Mouse (Mus musculus) embryo, embryonic 9.5 days (tissue): ENCODE results near the gene Snapin.
A peak's percentile ranks its signal among the peaks of the same experiment; 100 is the strongest.

Source experiments
- DNase-seq: peaks from one replicate; pipeline ENCODE4 v3.0.0-alpha.2; 2017; ENCODE audit errors: extremely low spot score

Snapin gene

DNA sequence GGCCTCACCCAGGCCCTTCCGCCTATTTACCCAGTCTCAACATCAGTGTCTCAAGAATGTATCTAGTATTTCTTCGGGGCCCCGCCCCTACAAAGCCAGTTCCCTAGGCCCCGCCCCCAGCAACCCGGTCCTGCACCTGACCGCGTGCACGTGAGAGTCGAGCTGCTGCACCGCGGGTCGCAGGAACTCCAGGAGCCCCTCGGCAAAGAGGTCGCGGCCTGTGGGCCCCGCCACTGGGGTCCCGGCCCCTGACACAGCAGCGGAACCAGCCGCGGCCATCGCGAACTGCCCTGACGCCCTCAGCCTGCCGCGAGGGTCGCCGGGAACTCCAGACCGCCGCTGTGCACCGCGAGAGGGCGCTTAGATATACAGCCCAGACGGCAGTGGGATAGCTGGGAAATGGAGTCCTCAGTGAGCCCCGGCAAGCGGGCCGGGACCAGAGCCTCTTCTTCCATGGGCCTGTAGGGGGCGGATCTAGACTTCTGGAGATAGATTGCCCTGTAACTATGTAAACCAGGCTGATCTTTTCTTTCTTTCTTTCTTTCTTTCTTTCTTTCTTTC is at the start of gene Snapin:
Snapin (minus strand) TSS at position 338 of the 561 bp plus-strand sequence.
- peak; percentile 97 for DNase-seq

DNA sequence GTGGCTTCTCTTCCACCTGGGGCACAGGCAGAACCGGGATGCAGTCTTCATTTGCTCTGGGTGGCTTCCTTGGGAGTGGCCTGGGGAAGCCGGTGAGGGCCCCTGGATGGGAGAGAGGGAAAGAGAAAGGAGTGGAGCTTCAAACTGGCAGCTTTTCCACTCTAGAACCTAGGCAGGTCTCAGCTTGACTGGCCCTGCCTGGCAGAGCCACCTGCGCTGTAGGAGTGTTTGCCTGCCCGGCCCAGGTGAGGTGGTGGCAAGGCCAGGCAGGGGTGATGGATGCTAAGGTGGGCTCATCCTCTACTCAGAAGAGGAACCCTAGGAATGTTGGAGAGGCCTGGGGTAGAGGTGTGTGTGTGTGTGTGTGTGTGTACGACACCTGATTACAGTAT is 47.1 kb upstream of the Snapin start:
- no peak for DNase-seq

DNA sequence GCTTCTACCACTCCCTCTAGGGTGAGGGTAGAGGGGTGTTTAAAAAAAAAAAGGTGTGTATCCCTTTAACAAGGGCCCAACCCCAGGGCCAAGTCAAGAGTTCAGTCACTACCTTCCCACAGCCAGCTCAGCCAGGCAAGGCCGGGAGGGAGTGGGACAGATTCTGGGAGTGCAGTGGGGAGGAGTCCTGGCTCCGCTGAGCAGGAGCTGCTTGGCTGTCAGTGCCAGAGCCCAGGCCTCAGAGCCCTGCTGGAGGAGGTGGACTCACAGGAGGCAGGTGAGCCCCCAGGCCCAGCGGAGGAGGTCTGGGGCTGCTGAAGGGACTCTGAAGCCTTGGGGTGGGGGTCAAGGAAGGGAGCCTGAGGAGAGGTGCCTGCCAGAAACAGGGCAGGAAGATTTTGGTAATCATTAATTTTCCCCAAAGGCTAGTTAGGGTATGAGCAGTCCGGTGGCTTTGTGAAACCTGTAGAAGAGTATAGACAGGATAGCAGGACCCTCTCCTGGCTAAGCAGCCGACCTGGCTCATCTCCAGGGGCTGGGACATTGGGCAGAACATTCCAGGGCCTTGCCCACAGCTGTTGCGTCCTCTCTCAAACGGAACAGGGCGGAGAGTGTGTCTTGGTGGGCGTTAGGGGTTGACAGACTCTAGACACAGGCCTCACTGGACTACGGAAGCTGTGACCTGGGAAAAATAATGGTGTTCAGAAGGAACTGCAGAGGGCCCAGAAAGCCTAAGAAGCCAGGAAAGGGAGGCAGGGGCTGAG is 46.5 kb upstream of the Snapin start, which contains the start of gene S100a16:
S100a16 (plus strand) TSS at position 114 of the 764 bp plus-strand sequence.
- no peak for DNase-seq

DNA sequence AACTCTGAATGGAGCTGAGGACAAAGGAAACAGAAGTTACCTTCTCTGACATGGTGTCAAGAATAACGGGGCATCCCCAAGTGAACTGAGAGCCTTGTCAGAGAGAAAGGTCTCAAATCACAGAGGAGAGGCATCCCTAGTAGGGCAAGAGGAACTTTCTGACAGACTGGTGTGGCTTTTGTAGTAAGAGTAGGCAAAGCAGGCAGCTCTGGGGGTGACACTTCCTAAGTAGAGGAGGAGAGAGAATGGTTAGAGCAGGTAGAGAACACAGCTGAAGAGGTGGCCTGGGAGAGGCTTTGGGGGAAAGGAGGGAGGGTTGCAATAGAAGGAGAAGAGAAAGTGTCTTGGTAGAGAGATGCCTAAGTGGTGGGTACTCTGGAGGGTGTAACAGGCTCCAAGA is 44.6 kb upstream of the Snapin start:
- DNase-seq, result no peak

DNA sequence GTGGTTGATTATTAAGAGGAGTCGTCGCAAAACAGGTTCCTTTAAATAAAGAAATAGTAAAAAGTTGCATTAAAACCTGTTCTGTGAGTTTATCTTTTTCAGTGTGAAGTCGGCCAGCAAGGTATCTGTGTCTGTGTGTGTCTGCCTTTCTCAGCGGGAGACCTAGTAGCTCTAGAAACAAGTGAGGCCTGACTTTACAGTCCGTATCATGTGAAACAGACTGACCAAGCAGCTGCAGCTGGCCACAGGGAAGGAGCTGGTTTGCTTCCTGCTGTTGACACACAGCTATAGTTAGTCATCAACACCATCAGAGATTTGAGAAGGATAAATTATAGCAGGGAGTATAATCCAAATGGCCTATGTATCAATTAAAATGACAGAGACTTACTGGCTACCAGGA is 40.9 kb upstream of the Snapin start:
- no peak for DNase-seq

DNA sequence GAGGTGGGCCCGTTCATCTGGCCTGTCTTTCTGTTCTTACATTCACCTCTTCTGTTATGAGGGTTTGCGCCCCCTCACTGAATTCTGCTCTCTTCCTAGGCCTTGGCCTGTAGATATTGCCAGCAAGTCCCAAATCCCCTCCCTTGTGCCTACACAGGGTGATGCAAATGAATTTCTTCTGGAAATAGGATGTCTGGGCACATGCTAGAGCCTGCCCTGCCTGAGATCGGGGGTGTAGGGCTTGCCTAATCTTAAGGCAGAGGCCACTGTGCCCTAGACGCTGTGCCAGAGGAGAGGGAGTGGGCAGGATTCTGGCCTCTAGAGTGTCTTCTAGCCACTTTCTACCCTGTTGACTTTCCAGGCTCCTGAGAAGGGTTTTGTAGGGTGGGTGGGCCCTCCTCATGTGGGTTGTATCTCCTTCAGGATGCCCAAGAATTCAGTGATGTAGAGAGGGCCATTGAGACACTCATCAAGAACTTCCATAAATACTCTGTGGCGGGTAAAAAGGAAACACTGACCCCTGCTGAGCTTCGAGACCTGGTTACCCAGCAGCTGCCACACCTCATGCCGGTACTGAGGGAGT is 36.5 kb upstream of the Snapin start:
- no peak for DNase-seq

DNA sequence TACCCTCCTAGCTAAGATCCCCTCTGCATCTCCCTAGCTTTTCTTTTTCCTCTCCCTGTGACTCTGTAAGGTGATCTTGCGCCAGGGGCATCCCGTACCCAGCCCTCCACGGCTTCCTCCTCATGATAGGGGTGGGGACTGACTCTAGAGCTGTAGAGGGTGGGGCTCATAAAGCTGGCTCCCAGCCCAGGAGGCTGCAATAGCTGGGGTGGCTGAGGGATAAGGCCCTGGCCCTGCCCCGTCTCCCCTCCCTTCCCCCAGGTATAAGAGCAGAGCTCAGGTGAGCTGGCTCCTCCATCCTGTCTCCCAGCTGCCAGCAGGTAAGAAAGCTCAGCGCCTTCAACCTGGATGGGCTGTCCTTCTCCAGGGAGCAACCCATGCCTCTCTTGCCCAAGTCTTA is 35.7 kb upstream of the Snapin start, which contains the start of gene S100a14:
S100a14 (plus strand) TSS at position 277 of the 400 bp plus-strand sequence.
- no peak for DNase-seq

DNA sequence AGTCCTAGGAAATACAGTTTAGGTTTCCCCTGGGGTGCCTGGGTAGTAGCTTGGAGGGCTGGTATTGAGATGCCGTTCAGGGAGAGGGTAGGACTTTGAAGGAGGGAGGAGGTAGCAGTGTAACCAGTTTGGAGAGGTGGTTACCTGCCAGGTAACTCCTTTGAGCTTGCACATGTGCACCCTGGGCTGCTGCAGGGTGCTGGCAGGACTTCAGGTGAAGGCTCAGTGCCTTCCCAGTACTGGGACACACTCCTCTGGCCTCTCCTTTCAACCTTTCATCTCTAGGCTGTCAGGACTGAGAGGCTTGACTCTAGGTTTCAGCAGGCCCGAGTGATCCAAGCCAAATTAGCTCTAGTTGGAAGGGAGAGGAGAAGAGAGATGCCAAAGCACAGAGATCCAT is 35.2 kb upstream of the Snapin start:
- DNase-seq, result no peak

DNA sequence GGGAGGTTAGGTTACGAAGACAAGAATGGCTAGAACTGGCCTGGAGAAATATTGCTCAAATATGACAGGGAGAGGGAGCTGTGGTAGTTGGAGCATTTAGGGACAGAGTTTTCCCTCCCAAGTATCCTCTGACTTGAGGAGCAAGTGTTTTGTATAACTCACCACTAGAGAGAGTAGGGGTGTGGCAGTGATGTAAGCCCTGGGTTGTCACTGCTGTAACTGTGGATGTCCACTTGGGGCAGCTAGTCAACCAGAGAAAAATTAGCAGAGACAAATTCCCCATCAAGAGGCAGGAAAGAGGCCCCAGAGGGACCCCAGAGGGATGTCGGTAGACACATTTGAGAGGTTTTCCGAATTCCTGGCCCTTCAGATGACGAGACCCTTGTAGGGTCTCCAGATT is 34.6 kb upstream of the Snapin start:
- DNase-seq, result no peak

DNA sequence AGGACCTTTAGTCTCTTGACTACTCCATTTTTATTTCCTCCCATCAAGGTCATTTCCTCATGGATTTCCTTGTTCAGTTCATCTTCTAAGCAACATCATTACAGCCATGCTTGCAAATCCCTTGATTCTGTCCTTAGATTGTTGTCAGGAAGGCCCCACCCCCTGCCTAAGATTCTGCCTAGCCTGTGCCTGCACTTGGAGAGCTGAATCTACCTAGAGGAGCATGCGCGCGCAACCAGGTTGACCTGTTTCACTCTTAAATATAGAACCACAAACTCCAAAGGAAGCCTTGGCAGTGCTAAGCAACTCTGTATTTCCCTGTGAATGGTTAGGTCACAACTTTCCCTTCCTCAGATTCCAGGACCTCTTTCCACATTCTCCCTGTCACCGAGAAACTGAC is 26.9 kb upstream of the Snapin start:
- DNase-seq, result no peak

DNA sequence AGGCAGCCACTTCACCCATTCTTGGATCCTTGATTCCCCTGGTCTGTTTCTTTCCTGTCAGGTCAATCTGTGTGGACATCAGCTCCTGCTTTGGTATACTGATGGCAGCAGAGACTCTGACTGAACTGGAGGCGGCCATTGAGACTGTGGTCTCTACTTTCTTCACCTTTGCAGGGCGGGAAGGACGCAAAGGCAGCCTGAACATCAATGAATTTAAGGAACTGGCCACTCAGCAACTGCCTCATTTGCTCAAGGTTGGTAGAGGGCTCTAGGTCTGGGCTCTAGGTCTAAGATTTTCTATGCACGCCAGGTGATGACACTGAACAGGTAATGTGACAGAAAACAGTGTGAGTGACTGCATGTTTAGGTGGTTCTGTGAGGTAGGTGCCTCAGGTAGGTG is 25.0 kb upstream of the Snapin start:
- DNase-seq, result no peak

DNA sequence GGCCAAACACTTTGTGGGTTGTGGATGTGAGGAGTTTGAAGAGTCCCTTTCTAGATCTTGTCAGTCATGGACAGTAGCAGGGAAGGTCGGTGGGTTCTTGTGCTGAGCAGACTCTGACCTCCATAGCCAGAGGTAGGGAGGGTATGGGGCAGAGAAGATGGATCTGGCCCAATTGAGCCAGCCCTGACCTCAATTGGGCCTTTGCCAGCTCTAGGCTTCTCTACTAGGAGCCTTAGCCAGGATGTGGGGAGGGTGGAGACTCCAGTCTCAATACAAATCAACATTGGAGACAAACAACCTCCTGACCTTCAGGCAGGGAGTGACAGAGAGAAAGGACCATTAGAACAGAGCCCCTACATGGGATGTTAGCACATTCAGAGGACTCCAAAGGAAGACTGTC is 24.4 kb upstream of the Snapin start:
- DNase-seq, result no peak

DNA sequence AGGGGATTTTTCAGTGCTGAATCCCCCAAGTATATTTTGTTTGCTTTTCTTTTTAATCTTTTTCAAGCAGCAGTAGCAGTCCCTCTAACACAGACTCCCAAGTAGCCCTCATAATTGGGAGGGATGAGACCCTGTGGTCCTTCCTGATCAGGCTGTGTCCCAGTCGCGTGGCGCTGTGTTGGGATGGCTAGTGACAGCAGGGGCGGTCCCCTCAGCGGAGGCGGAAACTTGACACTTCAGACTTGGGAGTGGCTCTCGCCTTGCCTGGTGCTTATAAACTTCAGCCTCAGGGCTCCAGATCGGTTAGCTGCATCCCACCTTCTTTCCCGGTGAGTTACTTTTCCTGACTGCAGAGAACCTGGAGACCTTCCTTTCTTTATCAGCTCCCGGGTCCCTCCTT is 23.9 kb upstream of the Snapin start:
- DNase-seq, result peak; percentile 73

DNA sequence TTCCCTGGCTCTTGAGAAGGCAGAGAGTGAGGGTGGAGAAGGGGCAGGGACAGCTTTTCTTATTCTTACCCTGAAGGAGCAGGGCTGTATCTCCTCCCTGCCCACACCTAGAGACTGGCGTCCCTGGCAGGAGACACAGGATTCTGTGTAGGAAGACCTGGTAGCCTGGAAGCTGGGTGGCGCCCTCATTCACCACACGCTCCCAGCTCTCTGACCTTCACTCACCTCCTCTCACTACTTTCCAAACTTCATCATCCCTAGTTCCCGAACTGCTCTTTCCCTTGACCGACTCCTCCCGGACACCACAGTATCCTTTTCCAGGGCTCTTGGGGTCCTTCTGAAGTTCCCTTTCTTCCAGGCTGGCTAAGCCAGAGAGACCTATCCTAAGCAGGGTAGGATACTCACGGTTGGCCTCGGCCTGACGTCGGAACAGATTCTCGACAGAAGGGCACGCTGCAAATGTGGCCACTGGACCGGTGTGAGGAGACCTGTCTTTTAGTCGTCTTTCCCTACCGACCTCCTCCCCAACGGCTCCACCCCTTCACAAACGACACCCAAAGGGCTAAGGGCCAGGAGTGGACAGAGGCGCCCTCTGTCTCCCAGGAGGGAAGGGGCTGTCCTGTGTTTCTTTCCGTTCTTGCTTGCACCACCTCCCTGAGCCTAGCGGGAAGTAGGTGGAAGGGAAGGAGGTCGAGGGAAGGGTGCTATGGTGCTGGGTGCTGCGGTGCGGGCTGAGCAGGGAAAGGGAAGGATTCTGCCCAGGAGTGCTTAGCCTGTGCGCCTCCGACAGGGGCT is 23.2 kb upstream of the Snapin start, which contains the start of the genes S100a1 and S100a13:
S100a1 (minus strand) TSS at position 597 of the 795 bp plus-strand sequence.
S100a13 (plus strand) TSS at position 640 of the 795 bp plus-strand sequence.
- peak; percentile 53 for DNase-seq

DNA sequence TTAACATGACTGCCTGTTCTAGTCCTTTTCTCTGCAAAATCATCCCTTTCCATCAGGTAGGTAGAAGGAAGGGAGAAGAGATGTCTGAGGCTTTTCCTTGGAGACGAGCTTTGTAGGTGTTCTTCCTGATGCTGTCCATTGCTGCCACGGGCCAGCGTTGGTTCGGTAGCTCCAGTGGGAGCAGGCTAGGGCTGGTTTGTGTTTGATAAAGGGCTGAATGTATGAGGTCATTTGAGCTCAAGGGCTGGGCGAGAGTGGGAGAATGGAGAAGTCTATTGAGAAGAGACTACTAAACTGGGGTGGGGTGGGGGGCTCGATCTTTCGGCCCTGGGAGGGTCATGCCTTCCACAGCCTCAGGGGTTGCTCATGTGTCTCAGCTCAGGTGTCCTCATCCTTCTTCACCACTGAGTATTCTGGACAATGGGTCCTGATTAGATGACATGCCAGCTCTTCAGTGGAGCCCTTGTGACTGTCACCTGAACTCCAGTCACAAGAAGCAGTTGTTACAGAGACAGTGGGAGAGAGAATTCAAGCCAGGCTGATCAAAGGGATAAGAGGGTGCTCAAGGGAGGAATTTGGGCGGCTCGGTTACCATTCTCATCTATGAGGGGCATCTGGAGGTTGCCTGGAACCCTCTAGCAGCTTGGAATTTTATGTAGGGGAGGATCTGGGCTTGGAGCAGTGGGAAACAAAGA is 22.3 kb upstream of the Snapin start:
- no peak for DNase-seq

DNA sequence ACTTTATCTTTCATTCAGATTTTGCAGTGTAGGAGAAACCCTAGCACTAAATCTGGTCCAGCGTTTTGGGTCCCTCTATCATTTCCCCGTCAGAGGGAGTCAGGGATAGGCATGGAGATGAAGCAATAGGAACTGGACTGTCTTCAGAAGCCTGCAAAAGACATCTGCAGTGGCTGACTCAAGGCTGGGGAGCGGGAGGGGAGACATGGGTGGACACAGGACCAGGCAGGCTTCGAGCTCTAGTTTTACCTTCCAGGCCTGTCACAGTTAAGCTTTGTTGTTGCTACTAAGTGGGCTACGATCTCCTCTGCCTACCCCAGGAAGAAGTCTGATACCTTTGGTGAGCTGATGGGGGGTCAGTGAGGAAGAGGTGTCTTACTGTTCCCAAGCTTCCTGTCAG is 21.4 kb upstream of the Snapin start:
- no peak for DNase-seq

DNA sequence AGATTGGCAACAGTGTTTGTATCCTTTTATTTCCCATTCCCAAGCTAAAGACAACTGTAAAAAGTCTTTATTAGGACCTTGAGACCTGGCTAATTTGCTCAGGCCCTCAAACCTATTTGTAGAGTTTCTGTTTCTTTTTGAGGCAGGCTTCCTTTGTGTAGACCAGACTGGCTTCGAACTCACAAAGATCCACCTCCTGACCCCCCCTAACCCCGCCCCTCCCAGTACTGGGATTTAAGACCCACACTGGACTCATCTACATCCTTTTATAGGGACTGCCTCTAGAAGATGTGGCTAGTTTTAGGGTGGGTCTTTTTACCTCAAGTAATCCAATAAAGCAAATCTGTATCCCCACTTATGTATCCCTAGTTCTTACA is 18.9 kb upstream of the Snapin start:
- DNase-seq, result no peak

DNA sequence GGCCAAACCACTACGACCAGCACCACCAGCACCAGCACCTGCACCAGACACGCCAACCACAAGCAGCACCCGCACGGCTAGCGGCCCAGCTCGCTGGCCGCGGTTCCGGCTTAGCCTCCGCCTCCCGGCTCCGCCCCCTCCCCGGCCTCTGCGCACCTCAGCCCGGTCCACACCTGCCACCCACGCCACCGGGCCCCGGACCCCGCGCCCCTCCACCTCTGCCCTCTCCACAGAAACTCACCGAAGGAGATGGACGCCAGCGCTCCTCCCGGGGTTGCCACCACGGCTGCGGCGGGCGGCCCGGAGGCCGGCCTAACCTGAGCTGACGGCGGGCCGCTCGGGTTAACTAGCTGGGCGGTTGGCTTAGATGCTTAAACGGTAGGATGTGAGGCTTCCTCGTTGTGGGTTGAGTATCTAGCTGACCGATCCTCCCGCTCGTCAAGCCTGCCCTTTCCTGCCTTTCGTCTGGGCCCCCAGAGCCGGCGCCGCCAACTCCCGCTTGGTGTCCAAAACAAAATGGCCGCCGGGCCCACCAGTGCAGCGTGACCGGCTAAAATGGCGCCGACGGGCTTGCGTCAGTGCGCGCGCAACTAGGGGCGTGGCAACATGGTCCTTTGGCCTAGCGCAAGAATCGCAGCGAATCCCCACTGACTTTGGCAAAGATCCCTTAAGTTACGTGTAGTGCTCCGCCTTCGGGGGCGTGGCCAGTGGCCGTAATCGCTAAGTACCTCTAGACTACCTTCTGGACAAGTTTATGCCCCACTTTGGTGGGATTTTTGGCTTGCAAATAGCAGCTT is 18.3 kb upstream of the Snapin start, which contains the start of gene Chtop:
Chtop (minus strand) TSS at position 549 of the 797 bp plus-strand sequence.
- DNase-seq, result peak; percentile 98

DNA sequence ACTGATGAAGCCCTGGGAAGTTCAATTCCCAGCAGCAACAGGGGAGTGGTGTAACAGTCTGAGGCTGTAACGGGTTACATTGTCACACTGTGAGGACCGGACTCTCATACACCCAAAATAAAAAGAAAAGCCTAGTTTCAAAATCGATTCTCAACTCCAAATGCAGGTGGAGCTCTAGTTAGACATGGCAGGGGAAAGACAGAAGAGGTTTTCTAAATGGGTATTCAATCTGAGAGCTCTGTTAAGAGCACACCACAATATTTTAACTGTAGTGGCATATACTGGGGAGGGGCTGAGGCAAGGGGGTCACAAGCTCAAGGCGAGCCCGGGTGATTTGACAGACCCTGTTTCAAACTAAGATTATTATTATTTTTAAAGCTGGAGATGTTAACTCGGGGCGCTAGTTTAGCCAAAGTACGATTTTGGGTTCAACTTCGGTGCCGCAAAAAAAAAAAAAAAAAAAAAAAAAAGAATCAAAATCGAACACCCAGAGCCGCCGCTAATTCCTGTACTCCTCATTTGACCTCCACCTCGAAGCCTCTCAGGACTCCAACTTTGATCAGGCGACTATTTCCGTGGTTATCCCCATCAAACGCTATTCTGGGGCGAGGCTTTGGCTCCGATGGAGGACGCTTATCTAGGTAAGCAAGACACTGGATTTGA is 17.6 kb upstream of the Snapin start:
- DNase-seq, result no peak

DNA sequence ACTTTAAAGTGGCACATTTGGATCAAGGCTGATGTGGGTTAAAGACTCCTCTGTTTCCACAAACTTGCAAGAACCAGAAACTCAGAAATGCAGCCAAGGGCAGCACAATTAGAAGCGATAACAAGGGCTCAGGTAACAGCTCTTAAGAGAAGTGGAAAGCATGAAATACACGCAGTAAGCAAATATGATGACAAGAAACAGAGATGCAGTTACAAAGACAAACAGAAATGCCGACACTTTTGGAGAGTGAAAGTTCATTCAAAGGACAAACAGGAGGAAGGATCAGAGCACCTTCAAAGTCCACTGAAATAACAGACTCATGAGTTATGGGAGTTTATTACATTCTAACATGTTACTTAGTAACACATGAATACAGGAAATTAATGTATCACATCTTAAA is 15.5 kb upstream of the Snapin start:
- no peak for DNase-seq
